Mouse (Mus musculus): ENCODE results near the gene Tsc22d3.
"Not testable (repeated sequence)": the region's sequence is repeated elsewhere in the genome, so short reads cannot be mapped to it uniquely, and the experiment has no call there.

Gene Tsc22d3

DNA sequence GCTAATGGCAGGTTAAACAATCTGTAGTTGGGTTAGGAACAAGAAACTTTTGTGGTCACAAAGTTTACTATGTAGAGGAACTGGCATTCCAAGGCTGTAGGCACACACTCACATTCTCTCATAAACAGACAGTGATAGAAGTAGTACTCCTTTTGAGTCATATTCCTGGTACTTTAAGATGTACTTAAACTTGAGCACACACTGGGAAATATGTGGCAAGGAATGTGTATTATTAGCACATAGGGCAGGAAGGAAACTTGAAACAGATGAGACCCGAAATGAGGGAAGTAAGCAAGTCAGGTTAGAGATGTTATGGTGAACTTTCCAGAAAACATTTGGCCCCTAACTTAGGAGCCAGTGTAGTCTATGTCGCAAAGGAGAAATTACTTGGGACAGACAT lies 34.7 kb downstream of the Tsc22d3 start:
- DNase-seq (ENCODE audit: low spot score in 2 of 2): no peak

DNA sequence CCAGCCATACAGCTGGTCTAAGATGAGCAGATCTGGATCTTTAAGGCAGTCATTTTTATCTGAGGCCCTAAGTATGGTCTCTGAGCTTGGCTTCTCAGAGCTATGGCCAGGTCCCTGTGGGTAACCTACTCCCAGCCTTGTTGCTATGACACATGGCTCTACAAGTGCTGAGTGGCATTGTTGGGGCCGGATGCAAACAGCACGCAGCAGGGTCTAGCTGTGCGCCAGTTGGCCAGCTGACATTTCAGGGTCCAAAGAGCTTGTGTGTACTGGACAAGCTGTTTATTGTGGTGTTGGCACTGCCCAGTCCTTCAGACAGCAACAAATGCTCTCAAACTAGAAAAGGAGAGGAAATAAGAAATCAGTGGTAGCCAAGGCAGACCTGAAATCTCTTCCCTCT lies 35.2 kb downstream of the Tsc22d3 start:
- no peak for DNase-seq (ENCODE audit: low spot score in 2 of 2)

DNA sequence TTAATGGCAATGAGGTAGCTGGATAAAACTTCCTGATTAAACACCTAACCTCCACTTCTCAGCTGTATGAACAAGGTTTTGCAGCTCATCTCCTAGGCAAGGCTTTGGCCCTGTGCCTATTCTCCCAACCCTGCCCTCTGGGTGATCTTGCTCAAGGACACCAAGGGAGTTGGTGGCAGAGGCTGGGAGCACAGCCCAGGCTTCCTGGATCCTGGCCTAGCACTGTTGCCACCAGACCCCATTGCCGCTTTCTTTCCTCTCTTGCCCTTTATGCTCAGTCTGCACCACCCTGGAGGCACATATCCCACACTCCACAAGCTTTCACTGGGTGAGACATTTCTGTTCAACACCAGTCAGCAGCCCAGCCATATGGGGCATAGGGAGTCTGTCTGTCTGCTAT lies 35.7 kb downstream of the Tsc22d3 start:
- no peak for DNase-seq (ENCODE audit: low spot score in 2 of 2)

DNA sequence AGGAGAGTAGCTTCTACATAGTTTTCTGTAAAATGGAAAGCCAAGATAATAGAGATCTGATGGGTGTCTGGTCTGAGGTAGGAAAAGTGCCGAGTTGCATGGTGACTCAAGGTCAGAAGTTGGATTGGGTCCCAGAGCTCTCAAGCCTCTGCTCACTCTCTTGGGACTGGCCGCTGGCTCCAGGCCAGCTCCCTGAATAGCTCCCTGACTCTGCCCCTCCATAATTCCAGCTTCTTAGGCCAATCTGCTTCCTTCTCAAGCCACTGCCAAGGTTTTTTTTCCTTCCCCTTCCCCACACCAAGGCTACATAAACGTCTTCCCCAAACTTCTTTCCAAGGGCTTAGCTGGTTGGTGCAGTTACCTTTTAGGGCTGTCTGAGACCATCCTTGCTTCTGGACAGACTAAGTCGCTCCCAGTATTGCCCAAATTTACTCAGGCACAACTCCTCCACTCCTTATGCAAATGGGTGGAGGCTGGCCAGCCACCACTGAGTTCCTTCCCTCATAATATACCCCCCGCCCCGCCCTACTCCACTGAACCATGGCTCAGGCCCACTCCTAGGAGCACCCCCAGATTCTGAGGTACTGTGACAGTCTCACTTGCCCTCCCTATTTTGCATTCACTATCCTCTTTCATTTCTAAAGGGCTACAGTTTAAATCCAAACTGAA lies 42.1 kb downstream of the Tsc22d3 start:
- peak in 1 of 2 experiments; percentile 64 for DNase-seq (ENCODE audit: low spot score in 2 of 2)

DNA sequence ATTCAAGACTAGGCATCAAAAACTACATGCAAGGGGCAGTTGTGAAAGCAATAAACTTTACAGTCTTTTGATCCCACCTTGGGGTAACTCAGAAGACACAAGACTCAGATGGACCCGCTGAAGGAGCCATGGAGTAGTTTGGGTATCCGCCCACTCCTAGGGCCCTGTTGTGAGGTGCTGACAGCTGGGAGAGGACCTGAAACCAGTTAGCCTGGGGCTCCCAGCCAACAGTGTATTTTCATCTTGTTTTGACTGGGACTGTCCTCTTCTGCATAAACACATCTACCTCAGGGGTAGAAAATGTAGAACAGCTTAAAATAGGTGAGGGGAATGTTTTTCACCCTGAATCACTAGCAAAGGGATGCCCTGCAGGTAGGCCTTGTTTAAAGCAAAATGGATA lies 44.5 kb downstream of the Tsc22d3 start:
- no peak for DNase-seq (ENCODE audit: low spot score in 2 of 2)

DNA sequence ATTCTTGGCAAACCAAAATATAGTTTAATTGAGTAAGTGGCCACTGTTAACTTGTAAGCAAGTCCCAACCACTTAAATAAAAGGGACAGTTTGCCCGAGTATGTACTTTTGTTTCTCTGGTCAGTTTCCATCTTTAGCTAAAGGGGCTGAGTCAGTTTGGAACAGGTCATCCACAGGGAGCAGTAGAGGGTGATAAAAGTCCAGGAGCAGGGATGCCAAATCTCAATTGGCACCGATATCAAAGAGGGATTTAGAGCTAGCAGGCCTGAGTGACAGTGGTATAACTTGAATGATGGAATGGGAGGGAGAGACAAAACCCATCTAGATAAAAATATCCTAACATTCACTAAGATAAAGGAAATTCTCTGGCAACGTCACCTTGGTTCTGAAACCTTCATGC lies 45.0 kb downstream of the Tsc22d3 start:
- no peak for DNase-seq (ENCODE audit: low spot score in 2 of 2)

DNA sequence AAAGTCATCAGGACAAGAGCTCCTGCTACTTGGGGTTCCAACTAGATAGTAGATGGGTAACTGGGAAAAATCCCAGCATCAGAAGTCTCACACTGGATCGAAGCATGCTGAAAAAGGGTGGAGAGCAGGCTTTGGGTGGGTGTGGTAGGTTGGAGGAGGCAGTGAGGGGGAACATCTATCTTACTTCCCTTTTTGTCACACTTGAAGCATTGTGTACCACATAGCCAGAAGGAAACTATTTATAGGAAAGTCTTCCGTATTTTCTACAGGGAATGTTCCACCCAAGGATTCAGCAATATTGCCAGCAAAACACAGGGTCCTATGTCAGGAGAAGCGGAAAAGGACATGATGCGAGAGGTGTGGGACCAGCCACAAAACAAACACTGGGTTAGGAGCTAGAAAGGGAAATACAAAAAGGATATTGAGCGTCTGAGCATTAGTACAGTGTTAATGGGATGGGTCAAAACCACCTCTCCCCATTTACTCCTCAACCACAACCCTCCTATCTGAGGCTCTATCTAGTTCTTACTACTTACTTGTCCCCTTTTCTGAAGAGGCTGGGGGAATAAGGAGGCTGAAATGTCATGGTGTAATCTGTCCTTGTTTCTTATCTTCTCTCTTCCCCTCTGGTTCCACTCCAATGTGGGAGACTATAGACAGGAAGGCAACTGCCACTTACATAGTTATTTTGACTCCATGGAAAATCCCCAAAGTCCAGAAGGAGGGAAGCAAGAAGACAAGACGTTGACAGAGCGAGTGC lies 52.6 kb downstream of the Tsc22d3 start:
- DNase-seq (ENCODE audit: low spot score in 2 of 2): no peak

DNA sequence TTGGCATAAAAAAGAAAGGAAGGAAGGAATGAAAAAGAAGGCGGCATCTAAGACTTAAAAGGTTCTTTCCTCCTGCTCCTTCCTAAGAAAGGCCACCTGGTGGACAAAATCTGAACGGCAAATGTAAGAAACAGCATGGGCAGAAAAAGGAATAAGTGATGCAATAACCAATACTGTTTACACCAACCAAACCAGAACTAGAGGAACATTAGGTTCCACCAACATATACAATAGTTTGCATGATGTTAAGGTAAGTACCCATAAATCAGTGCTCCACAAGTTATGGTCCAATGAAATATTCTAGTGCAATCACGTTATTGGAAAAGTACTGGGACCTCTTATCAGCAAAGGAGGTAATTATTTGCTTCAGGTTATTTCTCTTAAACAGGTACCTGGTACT lies 55.7 kb downstream of the Tsc22d3 start:
- DNase-seq (ENCODE audit: low spot score in 2 of 2): peak; percentile 33 to 57

DNA sequence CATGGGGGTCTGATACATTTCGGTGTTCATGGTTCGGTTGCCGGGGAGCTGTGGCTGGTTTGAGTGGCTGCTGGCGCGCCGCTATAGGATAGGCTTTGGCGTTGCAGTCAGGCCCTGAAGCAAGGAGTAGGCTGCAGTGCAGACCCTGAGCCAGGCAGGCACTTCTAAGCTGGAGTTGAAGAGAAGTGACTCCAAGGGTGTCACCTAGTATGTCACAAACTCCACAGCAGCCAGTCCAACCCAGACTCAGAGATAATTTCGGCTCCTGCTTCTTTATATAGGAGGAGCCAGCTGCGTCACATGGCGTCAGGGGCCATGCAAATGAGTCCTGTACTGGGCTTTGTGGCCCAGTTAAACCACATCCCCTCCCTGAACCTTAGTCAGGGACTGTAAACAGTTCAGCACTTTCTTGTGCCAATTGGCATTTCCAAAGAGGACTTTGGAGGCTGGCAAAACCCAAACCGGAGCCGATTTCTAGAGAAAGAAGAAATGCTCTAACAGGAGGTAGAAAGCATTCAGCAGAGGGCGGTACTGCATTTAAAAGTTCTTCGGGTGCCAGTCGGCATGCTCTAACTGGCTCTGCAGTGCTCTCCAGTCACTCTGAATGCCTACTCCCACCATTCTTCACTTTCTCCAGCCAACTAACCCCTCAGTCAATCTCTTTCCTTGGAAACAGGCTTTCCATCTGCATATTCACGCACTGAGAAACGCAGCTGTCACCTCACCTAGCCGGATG lies 57.4 kb downstream of the Tsc22d3 start:
- DNase-seq (ENCODE audit: low spot score in 2 of 2): peak; percentile 75 to 82

DNA sequence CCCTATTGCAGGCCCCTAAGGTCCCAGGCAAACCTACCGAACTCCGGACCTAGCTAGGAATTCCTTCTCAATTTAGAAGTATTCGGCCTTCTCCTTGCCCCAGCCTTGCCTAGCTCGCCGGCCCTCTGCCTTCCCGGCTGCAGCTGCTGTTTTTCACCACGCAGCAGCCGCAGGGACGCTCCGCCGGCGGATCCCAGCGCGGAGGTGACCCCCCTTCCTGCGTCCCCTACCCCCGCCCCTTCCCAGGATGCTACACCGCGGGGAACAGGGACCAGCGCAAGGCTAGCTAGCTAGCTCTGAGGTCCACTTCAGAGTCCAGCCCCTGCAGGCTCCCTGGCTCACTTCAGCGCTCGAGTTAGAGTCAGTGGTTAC lies 58.0 kb downstream of the Tsc22d3 start:
- DNase-seq (ENCODE audit: low spot score in 2 of 2): no peak

DNA sequence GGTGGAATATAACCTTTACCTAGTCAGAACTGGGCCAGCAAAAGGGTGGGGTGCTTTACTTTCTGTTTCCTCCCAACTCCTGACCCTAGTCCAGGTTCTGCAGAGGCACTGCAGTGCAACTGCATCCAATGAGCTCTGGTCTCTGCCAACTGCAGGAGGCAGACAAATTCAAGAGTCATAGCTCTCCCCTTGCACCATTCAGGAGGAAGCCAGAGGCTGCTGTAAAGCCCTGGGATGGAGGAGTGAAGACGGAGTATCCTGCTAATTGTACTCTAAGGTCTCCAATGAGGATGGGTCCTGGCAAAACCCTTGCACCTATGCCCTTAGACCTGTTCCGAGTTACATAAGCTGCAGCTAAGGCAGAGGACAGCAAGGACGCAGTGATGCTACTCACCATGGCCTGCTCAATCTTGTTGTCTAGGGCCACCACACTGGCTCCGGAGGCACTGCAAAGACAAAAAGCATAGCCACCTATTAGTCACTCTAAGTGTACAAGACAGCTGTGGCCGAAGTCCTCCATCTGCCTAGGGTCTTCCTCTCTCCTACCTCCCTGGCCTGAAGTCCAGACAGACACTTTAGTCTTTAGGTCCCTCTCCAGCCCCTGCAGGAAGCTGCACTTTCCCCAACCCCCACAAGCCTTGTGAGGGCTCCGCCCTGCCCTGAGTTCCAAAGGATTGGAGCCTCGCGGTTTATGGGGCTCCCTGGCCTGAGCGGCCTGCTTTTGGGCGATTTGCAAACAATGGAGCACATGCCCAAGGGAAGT lies 58.6 kb downstream of the Tsc22d3 start:
- DNase-seq (ENCODE audit: low spot score in 2 of 2): peak in 1 of 2 experiments; percentile 20

DNA sequence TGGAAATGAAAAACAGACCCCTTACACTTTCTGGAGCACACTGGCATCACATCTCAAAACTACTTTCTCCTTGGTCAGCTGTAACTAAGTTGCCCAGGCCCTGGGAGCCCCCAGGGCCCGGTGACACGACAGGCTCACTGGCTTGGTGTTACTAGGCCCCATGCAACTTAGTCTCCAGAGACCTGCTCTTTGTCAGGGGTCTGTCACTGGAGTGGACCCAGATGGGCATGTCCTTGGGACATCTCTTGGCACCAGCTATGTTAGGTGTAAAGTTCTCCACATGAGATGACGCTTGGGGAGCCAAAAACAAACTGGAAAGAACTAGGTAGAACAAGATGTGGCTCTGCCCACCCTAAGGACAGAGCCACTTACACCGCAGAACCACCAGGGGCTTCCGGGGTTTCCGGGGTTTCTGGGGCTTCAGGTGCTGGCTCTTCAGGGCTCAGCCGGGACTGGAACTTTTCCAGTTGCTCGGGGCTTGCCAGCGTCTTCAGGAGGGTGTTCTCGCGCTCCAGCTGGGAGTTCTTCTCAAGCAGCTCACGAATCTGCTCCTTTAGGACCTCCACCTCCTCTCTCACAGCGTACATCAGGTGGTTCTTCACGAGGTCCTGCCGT lies 59.9 kb downstream of the Tsc22d3 start:
- no peak for DNase-seq (ENCODE audit: low spot score in 2 of 2)

DNA sequence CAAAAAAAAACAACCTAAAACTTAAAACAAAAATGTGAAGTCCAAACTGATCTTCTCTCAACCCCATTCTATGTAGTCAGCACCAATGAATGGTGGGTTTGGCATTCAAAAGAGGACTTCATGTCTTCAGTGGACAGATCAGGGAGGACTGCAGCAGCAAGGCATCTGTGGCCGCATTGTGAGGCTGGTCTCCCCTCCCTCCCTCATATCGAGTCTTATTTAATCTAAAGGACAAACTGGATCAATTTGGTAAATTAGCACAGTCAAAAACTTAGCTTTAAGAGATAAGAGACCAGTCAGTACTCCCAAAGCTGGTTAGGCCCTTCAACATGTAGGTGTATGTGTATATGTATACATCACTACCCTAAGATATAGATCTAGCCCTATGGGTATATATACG lies 60.6 kb downstream of the Tsc22d3 start:
- DNase-seq (ENCODE audit: low spot score in 2 of 2): not testable (repeated sequence)

DNA sequence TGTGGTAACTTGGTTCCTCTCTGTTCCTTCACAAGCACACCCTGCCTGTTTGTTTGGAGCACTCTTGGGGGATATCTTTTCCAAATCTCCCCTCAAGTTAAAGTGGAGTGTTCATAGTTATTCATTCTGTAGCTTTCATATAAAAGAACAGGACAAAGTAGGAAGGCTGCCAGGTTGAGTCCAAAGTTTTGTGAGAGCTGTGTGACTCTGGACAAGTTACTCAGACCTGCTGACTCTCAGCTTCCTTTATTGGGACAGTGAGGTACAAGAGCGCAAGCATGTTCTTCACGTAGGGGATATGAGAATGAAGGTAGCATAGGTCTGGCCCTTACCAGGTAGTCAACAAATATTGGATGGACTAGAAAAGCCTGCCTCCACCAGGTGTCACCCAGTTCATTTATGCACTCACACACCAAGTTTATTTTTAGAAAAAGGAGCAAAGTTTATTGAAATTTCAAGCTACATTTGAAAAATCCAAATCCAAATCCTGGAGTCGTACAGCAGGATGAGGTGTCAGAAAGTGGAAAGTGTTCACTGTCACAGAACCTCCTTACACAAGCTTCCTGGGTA lies 61.3 kb downstream of the Tsc22d3 start:
- DNase-seq (ENCODE audit: low spot score in 2 of 2): no peak

DNA sequence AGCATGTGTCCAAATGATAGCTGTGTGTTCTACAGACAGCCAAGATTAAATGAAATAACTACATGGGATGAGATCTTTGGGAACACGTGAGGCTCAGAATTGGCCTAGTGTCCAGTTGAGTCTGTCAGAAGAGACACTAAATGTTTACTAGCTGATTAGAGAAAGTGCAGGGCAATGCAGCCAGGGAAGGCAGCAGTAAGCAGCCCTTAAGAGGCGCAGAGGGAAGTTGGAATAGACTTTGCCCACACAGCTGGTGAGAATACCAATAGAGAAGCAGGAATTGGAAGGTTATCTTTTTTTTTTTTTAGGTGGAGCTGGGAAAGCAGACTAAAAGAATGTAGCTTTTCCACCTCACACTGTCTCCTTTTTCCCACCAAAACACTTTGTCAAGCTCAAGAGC lies 61.8 kb downstream of the Tsc22d3 start:
- DNase-seq (ENCODE audit: low spot score in 2 of 2): no peak

DNA sequence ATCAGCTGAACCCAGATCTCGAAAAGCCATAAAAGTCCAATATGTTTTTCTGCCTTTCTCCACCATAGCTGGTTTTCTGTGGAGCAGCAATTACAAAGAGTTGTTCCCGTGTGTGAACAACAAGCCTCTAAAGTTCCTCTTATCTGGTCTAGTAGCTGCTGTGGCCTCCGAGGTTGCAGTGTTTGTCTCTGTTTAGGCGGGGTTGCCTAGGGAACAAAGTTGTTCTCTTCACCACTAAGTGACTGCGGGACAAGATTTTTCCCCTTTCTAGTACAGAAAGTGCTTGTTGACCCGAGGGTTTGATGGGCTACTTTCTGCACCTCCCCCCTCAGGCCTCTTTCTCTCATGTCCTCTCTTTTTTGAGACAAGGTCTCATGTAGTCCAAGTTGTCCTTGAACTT lies 62.8 kb downstream of the Tsc22d3 start:
- DNase-seq (ENCODE audit: low spot score in 2 of 2): peak; percentile 23 to 56

DNA sequence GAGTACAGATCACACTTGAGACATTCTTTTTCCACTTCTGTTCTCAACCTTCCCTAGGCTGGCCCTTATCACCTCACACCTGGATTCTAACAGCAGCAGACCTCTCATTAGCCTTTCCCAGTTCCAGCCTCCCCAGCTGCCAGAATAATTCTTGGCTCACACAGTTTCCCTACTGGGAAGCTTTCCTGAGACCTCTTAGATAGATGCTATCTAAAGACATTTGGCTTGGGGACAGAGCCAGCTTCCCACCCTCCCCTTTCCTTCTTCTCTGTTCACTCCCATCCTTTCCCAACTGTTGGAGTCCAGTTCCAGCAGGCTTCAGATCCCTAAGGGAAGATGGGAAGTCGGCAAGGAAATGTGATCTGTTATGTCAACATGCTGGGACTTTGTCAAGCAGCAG lies 65.0 kb downstream of the Tsc22d3 start:
- DNase-seq (ENCODE audit: low spot score in 2 of 2): no peak

DNA sequence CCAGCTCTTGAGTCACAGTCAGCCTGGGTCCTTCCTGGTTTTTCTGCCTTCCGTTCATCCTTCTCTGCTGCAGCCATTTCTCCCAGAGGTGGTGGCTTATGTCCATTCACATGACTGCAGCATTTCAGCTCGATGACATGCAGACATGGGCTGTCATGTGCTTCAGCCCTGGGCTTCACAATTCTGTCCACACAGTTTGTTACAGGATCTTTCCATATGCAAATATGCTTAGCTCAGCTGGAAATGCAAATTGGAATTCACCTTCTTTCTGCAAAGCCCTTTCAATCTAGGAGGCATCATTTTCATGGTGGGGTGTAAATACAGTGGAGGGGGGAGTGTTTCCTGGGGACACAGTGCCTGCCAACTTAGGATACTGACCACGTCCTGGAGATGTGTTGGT lies 66.2 kb downstream of the Tsc22d3 start:
- no peak for DNase-seq (ENCODE audit: low spot score in 2 of 2)

DNA sequence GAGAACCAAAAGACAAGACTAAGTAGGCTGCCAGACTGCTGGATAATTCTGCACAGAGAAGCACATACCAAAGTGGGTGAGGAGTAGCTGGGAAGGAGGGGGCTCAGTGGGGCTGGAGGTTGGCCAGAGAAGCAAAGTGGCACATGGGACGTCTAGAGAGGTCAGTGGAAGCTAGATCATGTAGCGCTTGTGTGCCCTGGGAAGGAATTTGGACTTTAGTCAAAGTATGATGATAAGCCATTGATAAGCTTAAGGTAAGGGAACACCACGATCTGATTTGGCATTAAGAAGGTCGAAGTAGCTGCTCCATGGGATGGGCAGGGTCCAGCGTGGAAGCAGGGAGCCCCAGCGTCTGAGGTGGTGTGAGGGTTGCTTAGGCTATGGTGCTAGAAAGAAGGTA lies 68.1 kb downstream of the Tsc22d3 start:
- no peak for DNase-seq (ENCODE audit: low spot score in 2 of 2)

DNA sequence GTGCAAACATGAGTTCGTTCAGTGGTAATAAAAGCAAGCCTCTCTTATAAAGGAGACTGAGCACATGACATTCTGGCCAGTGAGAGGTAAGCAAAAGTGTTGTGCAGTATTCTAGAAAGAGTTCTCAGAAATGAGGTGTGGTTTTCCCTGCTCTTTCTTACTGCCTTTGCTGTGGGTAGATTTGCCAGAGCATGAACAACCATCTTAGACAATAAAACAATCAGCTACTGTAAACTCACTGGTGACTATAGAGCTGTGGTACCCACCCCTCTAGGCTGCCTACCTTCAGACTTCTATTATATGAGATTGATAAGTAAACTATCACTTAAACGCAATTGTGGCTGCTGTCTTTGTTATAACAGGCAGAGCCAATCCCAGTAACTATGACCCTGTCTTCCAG lies 69.1 kb downstream of the Tsc22d3 start:
- DNase-seq (ENCODE audit: low spot score in 2 of 2): no peak

DNA sequence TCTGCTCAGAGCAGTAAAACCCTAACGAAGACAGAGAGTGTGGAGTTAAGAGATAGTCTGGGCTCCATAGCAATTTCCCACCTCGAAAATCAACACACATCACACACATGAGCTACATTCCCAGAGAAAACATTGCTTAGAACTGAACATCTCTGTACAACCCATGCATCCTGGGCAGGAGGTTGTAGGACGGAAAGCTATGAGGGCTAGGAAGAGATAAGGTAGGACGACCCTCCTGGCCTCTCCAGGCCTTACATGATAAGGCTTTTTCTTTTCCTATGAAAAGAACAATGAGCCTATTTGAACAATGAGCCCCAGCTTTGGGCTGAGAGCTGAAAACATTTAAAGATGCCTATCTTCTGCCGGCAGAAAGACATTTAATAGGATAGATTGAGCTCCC lies 69.8 kb downstream of the Tsc22d3 start:
- DNase-seq (ENCODE audit: low spot score in 2 of 2): no peak
